Mouse (Mus musculus) heart, embryonic 16.5 days (tissue): Measurements from ENCODE around the gene Cnih3. TPM values are rescaled to one million over a fixed set of nuclear protein-coding genes. Genes with fewer than 3 reads are reported as not detected.
A peak's percentile ranks its signal among the peaks of the same experiment; 100 is the strongest.

Source experiments
- ATAC-seq: fragments of 200-750 bp; cut with Nextera tagmentation; replicated peaks from 2 replicates; pipeline ENCODE4 v1.8.0; 2017; ENCODE audit warnings: moderate number of reproducible peaks; ENCODE audit not compliant: insufficient read depth, low FRiP score; ENCODE audit errors: extremely low read depth
- H3K27ac ChIP-seq: fragments of 300-500 bp; sonication (generic); 2 replicates; pipeline ENCODE4 v1.5.1; 2014; ENCODE audit warnings: mild to moderate bottlenecking, low read length, control low read depth, moderate library complexity
- H3K27me3 ChIP-seq: fragments of 300-500 bp; sonication (generic); 2 replicates; pipeline ENCODE4 v1.6.1; 2014; ENCODE audit warnings: low read length, mixed read lengths; ENCODE audit not compliant: control insufficient read depth, insufficient read depth
- H3K36me3 ChIP-seq: fragments of 300-500 bp; sonication (generic); 2 replicates; pipeline ENCODE4 v1.6.1; 2014; ENCODE audit not compliant: control insufficient read depth, insufficient read depth
- H3K4me1 ChIP-seq: fragments of 300-500 bp; sonication (generic); 2 replicates; pipeline ENCODE4 v1.6.1; 2014; ENCODE audit warnings: low read length, mixed read lengths; ENCODE audit not compliant: control insufficient read depth, insufficient read depth
- H3K4me2 ChIP-seq: fragments of 300-500 bp; sonication (generic); 2 replicates; pipeline ENCODE4 v1.6.1; 2014; ENCODE audit warnings: low read depth, mild to moderate bottlenecking, control low read depth, low read length
- H3K4me3 ChIP-seq: fragments of 300-500 bp; sonication (generic); 2 replicates; pipeline ENCODE4 v1.5.1; 2014; ENCODE audit warnings: mild to moderate bottlenecking, control low read depth, low read length
- H3K9ac ChIP-seq: fragments of 300-500 bp; sonication (generic); 2 replicates; pipeline ENCODE4 v1.6.1; 2014; ENCODE audit warnings: low read length, control low read depth
- H3K9me3 ChIP-seq: fragments of 300-500 bp; sonication (generic); replicated peaks from 2 replicates; pipeline ENCODE4 v1.6.1; 2016; ENCODE audit warnings: low read length; ENCODE audit not compliant: control insufficient read depth
- WGBS: fragments of 180-500 bp; shearing (Covaris S2); extraction: QIAGEN DNeasy Blood & Tissue Kit; methylation state at CpG from one replicate; pipeline ENCODE4 v1.1.7; 2014; 5-methylcytosine and 5-hydroxymethylcytosine counted together
- polyA plus RNA-seq: library from polyadenylated mRNA; unstranded; fragments of >200 nt; fragmentation: Nextera tagmentation; extraction: Ambion mirVana; gene quantifications from 2 replicates; pipeline ENCODE4 v1.2.1, GENCODE M21; 2015

Gene Cnih3
- polyA plus RNA-seq, 1 experiment from 2014 or later: not detected

DNA sequence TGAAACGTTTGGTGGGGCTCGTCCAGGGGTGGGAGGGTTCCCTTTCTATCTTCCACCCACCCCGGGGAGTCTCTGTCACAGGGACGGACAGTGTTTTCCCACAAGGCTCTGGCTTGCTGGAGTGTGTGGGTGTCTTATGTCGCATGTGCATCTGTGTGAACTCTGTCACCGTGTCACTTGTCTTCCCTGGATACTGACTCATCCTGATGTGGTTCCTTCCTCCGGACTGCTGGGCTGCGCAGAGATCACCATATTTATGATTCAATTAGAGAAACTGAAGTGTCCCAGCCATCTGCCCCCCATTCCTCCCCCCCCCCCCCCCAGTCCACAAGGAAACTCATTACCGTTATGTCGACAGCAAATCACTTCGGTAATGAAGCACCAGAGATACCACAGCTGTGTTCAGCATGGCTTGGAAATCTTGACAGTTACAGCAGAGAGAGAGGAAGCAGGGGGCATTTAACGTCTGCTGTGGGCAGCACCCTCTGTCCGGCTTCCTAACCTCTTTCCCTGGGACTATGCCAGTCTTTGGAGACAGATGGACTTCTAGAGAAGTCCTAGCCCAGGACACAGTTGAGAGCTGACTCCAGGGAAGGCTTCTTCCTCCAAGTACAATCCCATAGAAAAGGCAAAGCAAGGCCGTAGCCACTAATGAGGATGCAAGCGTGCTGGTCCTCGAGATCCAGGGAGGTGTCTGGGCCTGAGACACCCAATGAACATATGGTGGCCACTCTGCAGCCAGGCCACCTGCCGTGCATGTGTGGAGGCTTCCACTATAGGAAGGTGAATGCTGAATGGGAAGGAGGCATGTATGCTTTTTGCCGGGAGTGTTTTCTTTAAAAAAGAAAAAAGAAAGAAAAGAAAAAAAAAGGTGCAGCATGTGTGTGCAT lies 55.9 kb downstream of the Cnih3 start:
- no peaks in the 10 kb centered on the region for H3K4me1 ChIP-seq
- H3K27me3 ChIP-seq: no peaks in the 10 kb centered on the region
- 67% methylated on average over 18 of the region's 18 CpGs for WGBS
- no peak overlapping the region for H3K9ac ChIP-seq
- H3K36me3 ChIP-seq: no peaks in the 10 kb centered on the region
- H3K27ac ChIP-seq: no peak overlapping the region
- H3K9me3 ChIP-seq: no peaks in the 10 kb centered on the region
- no peak for ATAC-seq
- no peak overlapping the region for H3K4me3 ChIP-seq
- no peak overlapping the region for H3K4me2 ChIP-seq

DNA sequence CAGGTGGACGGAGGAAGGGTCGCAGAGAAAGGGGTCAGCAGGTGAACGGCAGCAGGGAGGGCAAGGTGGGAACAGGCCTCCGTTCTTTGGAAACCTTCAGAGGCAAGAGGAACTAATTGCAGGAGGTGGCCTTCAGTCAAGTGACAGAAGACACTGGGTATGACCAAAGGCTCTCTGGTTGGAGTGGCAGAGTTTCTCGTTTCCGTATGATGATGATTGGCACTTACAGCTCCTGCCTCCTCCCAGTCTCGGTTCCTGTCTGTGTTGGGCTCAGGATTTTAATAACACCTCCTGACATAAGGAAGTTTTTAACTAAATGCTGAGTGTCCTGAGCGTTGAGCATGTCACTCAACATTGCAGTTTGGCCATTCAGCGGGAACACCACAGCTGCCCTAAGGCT lies 57.3 kb downstream of the Cnih3 start:
- no peaks in the 10 kb centered on the region for H3K36me3 ChIP-seq
- WGBS: 77% methylated on average over 9 of the region's 9 CpGs

DNA sequence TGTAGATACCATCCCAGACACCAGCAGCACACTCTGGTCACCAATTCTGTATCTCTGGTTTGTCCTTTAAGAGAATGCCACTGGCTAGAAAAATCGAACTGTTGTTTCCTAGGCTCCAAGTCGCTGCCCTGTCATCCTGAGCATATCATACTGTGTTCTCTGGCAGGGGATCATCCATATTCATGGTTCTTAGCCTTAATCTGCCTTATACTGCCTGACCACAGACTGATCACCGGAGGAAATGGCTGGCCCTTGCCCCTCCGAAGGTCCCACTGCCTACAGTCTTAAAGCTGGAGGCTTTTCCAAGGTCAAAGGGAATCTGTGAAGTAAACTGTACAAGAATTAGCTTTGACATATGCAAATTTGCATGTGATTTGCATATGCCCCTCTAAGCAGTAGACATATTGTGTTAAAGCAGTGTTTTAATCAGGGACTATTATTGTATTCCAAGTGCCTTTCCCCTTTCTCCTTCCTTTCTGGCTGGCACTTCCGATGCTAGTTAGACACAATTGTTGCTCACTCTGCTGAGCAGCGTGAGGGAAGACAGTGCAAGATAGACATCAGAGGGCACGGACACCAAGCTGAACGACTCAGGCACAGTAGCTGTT lies 58.3 kb downstream of the Cnih3 start:
- no peak overlapping the region for H3K4me3 ChIP-seq
- 71% methylated on average over 8 of the region's 8 CpGs for WGBS
- no peaks in the 10 kb centered on the region for H3K36me3 ChIP-seq
- H3K9me3 ChIP-seq: no peaks in the 10 kb centered on the region
- H3K9ac ChIP-seq: no peak overlapping the region
- H3K4me2 ChIP-seq: no peak overlapping the region
- H3K27ac ChIP-seq: no peak overlapping the region
- H3K4me1 ChIP-seq: no peaks in the 10 kb centered on the region
- no peak for ATAC-seq
- H3K27me3 ChIP-seq: no peaks in the 10 kb centered on the region

More for the DNA sequence above, 57.3 kb downstream of the Cnih3 start:
- H3K9me3 ChIP-seq: no peaks in the 10 kb centered on the region
- no peaks in the 10 kb centered on the region for H3K4me1 ChIP-seq
- no peak for ATAC-seq
- no peak overlapping the region for H3K4me3 ChIP-seq
- no peak overlapping the region for H3K27ac ChIP-seq
- no peaks in the 10 kb centered on the region for H3K27me3 ChIP-seq
- no peak overlapping the region for H3K9ac ChIP-seq
- no peak overlapping the region for H3K4me2 ChIP-seq

DNA sequence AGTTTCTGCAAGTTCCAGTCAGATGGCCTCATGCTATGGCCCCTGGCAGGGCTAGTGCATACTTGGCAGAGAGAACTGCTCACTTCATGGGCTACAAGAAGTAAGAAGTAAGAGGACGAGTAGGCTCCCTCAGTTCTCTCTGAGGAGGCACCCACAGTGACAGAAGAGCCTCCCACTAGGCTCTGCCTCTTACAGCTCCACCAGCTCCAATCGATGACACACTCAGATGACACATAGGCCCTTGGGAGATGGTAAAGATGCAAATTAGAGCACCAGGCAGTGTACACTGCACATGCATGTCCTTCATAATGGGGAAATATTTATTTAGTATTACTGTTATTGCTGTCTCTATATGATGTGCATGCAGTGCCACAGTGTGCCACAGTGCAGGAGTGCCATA lies 62.6 kb downstream of the Cnih3 start:
- Histone ChIP-seq H3K4me3 (no peak overlapping the region), H3K27ac (no peak overlapping the region), H3K9me3 (no peaks in the 10 kb centered on the region), H3K4me1 (peaks cover 16% of the 10 kb centered on the region), H3K4me2 (no peak overlapping the region), H3K36me3 (no peaks in the 10 kb centered on the region), H3K9ac (no peak overlapping the region), H3K27me3 (no peaks in the 10 kb centered on the region)
- no peak for ATAC-seq
- 71% methylated on average over 2 of the region's 2 CpGs for WGBS

DNA sequence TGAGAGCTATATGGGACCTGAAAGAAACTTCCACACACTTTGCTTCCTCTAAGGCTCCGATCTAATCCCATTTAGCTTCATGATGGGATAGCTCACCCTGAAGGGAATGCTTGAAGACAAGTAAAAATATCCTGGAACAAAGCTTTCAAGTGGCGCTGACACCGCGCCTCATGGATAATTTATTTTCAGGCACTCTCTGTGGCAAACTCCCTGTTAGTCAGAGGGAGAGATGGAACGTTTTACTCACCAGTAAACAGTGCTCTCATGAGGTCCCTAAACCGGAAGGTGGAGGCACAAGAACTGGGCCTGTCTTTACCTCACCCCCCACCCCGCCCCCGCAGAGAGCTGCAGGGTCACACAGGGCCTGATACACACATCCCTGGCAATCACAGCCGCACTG lies 64.4 kb downstream of the Cnih3 start:
- WGBS: 53% methylated on average over 9 of the region's 9 CpGs

DNA sequence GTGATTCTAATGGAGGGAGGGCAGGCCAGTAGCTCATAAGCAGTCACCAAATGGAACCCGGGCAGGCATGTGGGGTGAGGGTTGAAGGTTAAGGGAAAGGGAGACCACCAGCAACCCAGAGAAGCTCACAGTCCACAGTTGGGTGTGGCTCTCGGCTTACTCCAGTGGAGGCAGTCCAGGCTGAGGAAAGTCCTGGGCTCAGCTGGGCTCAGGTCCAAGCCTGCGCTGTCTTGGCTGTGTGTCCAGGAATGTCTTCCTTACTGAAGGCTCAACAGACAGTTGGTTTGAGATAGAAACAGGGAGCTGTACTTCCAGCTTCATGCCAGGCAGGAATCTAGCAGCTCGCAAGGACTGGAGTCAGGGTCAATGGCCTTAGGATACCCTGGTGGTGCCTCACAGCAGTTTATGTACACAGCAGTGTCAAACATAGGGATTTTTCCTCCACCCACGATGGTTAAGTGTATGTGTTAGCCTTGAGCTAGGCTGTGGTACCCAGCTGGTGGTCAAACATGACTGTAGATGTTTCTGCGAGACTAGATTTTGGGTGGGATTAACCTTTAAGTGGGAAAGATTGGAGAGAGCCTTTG lies 65.6 kb downstream of the Cnih3 start:
- Histone ChIP-seq H3K4me1 (peaks cover 24% of the 10 kb centered on the region), H3K27ac (peak overlapping the region; percentile 38), H3K36me3 (no peaks in the 10 kb centered on the region), H3K9me3 (no peaks in the 10 kb centered on the region), H3K4me3 (no peak overlapping the region), H3K9ac (no peak overlapping the region), H3K27me3 (no peaks in the 10 kb centered on the region), H3K4me2 (no peak overlapping the region)
- 46% methylated on average over 6 of the region's 6 CpGs for WGBS
- ATAC-seq: peak; percentile 70

More for the DNA sequence above, 64.4 kb downstream of the Cnih3 start:
- no peaks in the 10 kb centered on the region for H3K36me3 ChIP-seq
- no peak overlapping the region for H3K4me3 ChIP-seq
- peak overlapping the region; percentile 48; the same call in 1 of the 2 replicates for H3K27ac ChIP-seq
- peaks cover 20% of the 10 kb centered on the region for H3K4me1 ChIP-seq
- 0 out of 2 replicates have a peak, but pooled peaks have one; percentile 24 for ATAC-seq
- H3K9me3 ChIP-seq: no peaks in the 10 kb centered on the region
- no peak overlapping the region for H3K9ac ChIP-seq
- no peak overlapping the region for H3K4me2 ChIP-seq
- H3K27me3 ChIP-seq: no peaks in the 10 kb centered on the region

DNA sequence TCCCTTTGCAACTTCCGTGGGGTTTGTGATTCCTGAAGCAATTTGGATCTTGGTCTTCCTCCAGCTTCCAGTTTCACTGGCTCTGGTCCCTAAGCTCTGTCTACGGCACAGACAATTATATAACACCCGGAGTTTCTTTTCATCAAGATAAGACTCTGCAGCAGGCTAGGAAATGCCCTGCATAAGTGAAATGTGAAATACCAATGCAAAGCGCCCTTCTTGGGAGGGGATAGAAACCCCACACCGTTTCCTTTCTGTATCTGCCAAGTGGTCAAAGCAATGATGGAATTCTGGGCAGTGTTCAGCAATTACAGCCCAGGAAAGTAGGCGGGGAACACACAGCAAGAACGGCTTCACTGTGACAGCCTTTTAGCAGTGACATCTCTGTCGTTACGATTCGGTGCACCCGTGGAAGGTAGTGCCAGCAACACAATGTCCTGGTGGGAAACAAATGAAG lies 67.7 kb downstream of the Cnih3 start:
- no peaks in the 10 kb centered on the region for H3K27me3 ChIP-seq
- H3K27ac ChIP-seq: no peak overlapping the region
- no peak overlapping the region for H3K9ac ChIP-seq
- no peaks in the 10 kb centered on the region for H3K36me3 ChIP-seq
- 49% methylated on average over 11 of the region's 11 CpGs for WGBS
- H3K9me3 ChIP-seq: no peaks in the 10 kb centered on the region
- no peak overlapping the region for H3K4me3 ChIP-seq
- ATAC-seq: no peak
- no peak overlapping the region for H3K4me2 ChIP-seq
- H3K4me1 ChIP-seq: peaks cover 27% of the 10 kb centered on the region

DNA sequence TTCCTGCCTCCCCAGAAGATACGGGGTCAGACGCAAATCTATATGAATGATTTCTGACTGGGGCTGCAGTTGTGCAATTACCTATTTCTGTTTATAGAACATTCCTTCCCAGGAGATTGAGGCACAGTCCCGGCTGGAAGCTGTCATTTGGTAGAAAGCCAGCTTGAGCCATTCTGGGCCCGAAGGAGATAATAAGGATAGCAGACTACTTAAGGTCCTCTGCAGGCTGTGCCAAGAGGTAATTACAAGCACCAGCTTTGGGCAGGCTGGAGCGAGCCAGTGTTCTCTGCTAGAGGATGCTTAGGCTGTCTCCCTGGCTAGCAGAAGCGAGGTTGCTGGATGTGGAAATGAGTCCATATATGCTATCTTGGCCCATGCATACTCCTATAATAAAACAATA lies 70.4 kb downstream of the Cnih3 start:
- Histone ChIP-seq H3K27me3 (no peaks in the 10 kb centered on the region), H3K27ac (no peak overlapping the region), H3K9me3 (no peaks in the 10 kb centered on the region), H3K4me2 (no peak overlapping the region), H3K9ac (no peak overlapping the region), H3K4me1 (peaks cover 16% of the 10 kb centered on the region), H3K36me3 (no peaks in the 10 kb centered on the region), H3K4me3 (no peak overlapping the region)
- ATAC-seq: no peak
- 36% methylated on average over 6 of the region's 6 CpGs for WGBS

DNA sequence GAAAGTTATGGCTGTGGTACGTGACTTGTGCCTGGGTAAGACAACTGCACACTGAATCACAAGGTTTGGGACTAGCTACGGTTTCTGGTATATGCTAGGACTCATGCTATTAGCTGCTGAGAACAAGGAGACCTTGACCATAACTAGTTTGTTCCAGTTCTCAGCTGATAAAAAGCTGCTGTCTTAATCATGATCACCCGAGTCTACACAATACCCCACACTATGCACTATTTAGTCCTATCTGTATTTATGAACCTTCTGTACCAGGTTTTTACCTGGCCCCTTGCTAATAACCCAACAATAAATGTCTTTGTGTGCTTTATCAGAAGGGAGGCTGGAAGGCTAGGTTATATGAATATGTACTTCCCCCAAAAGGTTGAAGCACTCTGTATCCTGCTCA lies 72.5 kb downstream of the Cnih3 start:
- 76% methylated on average over 3 of the region's 3 CpGs for WGBS
- no peaks in the 10 kb centered on the region for H3K27me3 ChIP-seq
- H3K36me3 ChIP-seq: no peaks in the 10 kb centered on the region
- H3K4me3 ChIP-seq: no peak overlapping the region
- H3K27ac ChIP-seq: no peak overlapping the region
- no peak overlapping the region for H3K4me2 ChIP-seq
- no peak overlapping the region for H3K9ac ChIP-seq
- H3K9me3 ChIP-seq: no peaks in the 10 kb centered on the region
- peaks cover 11% of the 10 kb centered on the region; the same call in 1 of the 2 replicates for H3K4me1 ChIP-seq
- no peak for ATAC-seq
